8 mouse cellular contexts compared by ENCODE assay signal in genomic region chrX:152336546-152337332, GRCm38 (mm10). TPM values are rescaled to one million over a fixed set of nuclear protein-coding genes. Genes with fewer than 3 reads are reported as not detected.
DNase-seq lines count a peak whose midpoint lies in the region; ATAC-seq and TF ChIP-seq lines count a peak whose summit lies in the region.

No protein-coding gene starts in this region.

- H3K9ac ChIP-seq in ES-E14 (ENCODE audit: insufficient read depth, low read depth, low read length, poor library complexity, severe bottlenecking) = peak overlapping the region; percentile 83
- peak overlapping the region; percentile 72 for H3K9ac ChIP-seq in forebrain, embryonic 14.5 days (ENCODE audit: low read length)
- peak overlapping the region; percentile 17; the same call in 1 of the 2 replicates for H3K9ac ChIP-seq in liver, embryonic 16.5 days (ENCODE audit: low read depth, low read length)
- peak overlapping the region; percentile 53 for H3K9ac ChIP-seq in neural tube, embryonic 12.5 days
- H3K9ac ChIP-seq in stomach, postnatal 0 days (ENCODE audit: low read length) = peak overlapping the region; percentile 54

- peaks cover 3% of the 10 kb centered on the region for H3K36me3 ChIP-seq in ES-E14 (ENCODE audit: control insufficient read depth, insufficient read depth, low read length, poor library complexity, severe bottlenecking)
- H3K36me3 ChIP-seq in forebrain, embryonic 14.5 days (ENCODE audit: control insufficient read depth, insufficient read depth, low read length) = peaks cover 18% of the 10 kb centered on the region; the same call in 1 of the 2 replicates
- H3K36me3 ChIP-seq in liver, embryonic 16.5 days (ENCODE audit: control insufficient read depth, insufficient read depth) = no peaks in the 10 kb centered on the region
- H3K36me3 ChIP-seq in neural tube, embryonic 12.5 days = peaks cover 13% of the 10 kb centered on the region; the same call in 1 of the 2 replicates
- H3K36me3 ChIP-seq in stomach, postnatal 0 days (ENCODE audit: control insufficient read depth, insufficient read depth, low read length) = no peaks in the 10 kb centered on the region

- H3K9me3 ChIP-seq in ES-E14 (ENCODE audit: control insufficient read depth, insufficient read depth, low read depth, low read length) = no peaks in the 10 kb centered on the region
- H3K9me3 ChIP-seq in forebrain, embryonic 14.5 days (replicated peaks; ENCODE audit: control insufficient read depth, low read length) = no peaks in the 10 kb centered on the region
- H3K9me3 ChIP-seq in liver, embryonic 16.5 days (replicated peaks; ENCODE audit: control insufficient read depth, low read length) = no peaks in the 10 kb centered on the region
- H3K9me3 ChIP-seq in neural tube, embryonic 12.5 days = no peaks in the 10 kb centered on the region
- H3K9me3 ChIP-seq in stomach, postnatal 0 days (ENCODE audit: control insufficient read depth, low read length) = no peaks in the 10 kb centered on the region

- intact Hi-C loops in heart, postnatal 14 days (cut with DNase I) = no loop called here

- H3K4me1 ChIP-seq in ES-E14 (ENCODE audit: control insufficient read depth in 2 of 2, insufficient read depth in 2 of 2, low read length in 2 of 2, poor library complexity in 1 of 2) = no peaks in the 10 kb centered on the region
- H3K4me1 ChIP-seq in forebrain, embryonic 14.5 days (ENCODE audit: control insufficient read depth, insufficient read depth, low read length) = peaks cover 8% of the 10 kb centered on the region; the same call in 1 of the 2 replicates
- peaks cover 2% of the 10 kb centered on the region for H3K4me1 ChIP-seq in liver, embryonic 16.5 days (ENCODE audit: control insufficient read depth, low read depth, low read length)
- no peaks in the 10 kb centered on the region; the same call in 1 of the 2 replicates for H3K4me1 ChIP-seq in neural tube, embryonic 12.5 days
- H3K4me1 ChIP-seq in stomach, postnatal 0 days (replicated peaks; ENCODE audit: control insufficient read depth, insufficient read depth) = no peaks in the 10 kb centered on the region

- H3K27ac ChIP-seq in ES-E14 (ENCODE audit: insufficient read depth, low read depth, low read length, poor library complexity, severe bottlenecking) = peak overlapping the region; percentile 50
- H3K27ac ChIP-seq in forebrain, embryonic 14.5 days (ENCODE audit: low read depth, low read length) = peak overlapping the region; percentile 97
- no peak overlapping the region for H3K27ac ChIP-seq in liver, embryonic 16.5 days (ENCODE audit: low read length)
- H3K27ac ChIP-seq in neural tube, embryonic 12.5 days = peak overlapping the region; percentile 86
- H3K27ac ChIP-seq in stomach, postnatal 0 days (replicated peaks) = peak overlapping the region; percentile 88

- ATAC-seq in forebrain, embryonic 14.5 days = peak; percentile 99
- ATAC-seq in liver, embryonic 16.5 days (ENCODE audit: low read depth) = peak; percentile 94
- peak; percentile 98 for ATAC-seq in neural tube, embryonic 12.5 days (ENCODE audit: low FRiP score, low read depth)
- peak; percentile 99 for ATAC-seq in stomach, postnatal 0 days (ENCODE audit: low FRiP score, low TSS enrichment)

- no peak; the same call in 1 of the 2 replicates for TF ChIP-seq CTCF in stomach, postnatal 0 days (IDR thresholded peaks at IDR 0.05; ENCODE audit: low read depth)

- H3K4me3 ChIP-seq in ES-E14 (ENCODE audit: insufficient read depth in 1 of 2, low read depth in 1 of 2, low read length in 2 of 2, poor library complexity in 1 of 2, severe bottlenecking in 1 of 2) = peak overlapping the region; percentile 64 to 66
- peak overlapping the region; percentile 19 for H3K4me3 ChIP-seq in forebrain, embryonic 14.5 days (ENCODE audit: low read depth, low read length)
- H3K4me3 ChIP-seq in liver, embryonic 16.5 days (ENCODE audit: low read depth, low read length) = peak overlapping the region; percentile 56
- peak overlapping the region; percentile 19; the same call in 1 of the 2 replicates for H3K4me3 ChIP-seq in neural tube, embryonic 12.5 days
- H3K4me3 ChIP-seq in stomach, postnatal 0 days (ENCODE audit: low read depth, low read length) = peak overlapping the region; percentile 6; the same call in 1 of the 2 replicates

- WGBS in forebrain, embryonic 14.5 days = 19% methylated on average over 33 of the region's 33 CpGs
- 11% methylated on average over 33 of the region's 33 CpGs for WGBS in large intestine, adult 2 months
- WGBS in liver, embryonic 16.5 days (ENCODE audit: insufficient replicate concordance) = 19% methylated on average over 33 of the region's 33 CpGs
- 12% methylated on average over 33 of the region's 33 CpGs for WGBS in neural tube, embryonic 12.5 days
- 14% methylated on average over 33 of the region's 33 CpGs for WGBS in stomach, postnatal 0 days

- peak overlapping the region; percentile 52 for H3K4me2 ChIP-seq in forebrain, embryonic 14.5 days (ENCODE audit: low read length)
- H3K4me2 ChIP-seq in liver, embryonic 16.5 days (ENCODE audit: low read depth, low read length) = peak overlapping the region; percentile 49
- H3K4me2 ChIP-seq in neural tube, embryonic 12.5 days (replicated peaks) = peak overlapping the region; percentile 55
- peak overlapping the region; percentile 46 for H3K4me2 ChIP-seq in stomach, postnatal 0 days (replicated peaks; ENCODE audit: low read depth)

- in situ Hi-C loops in ES-E14 (cut with MboI; ENCODE audit: low sequenced_read_pairs in 2 of 2, unreplicated experiment in 2 of 2) = no loop called here

- DNase-seq in ES-E14 (ENCODE audit: low read depth, low spot score) = peak; percentile 85
- DNase-seq in cerebellum, adult 11-12 months = peak; percentile 95
- peak; percentile 97 for DNase-seq in forebrain, embryonic 14.5 days (ENCODE audit: low spot score)
- peak; percentile 84 to 85 for DNase-seq in heart, postnatal 14 days
- DNase-seq in large intestine, adult 2 months (ENCODE audit: low read depth, low spot score) = peak; percentile 56
- peak; percentile 87 for DNase-seq in stomach, postnatal 0 days (ENCODE audit: low spot score)

- peaks cover 3% of the 10 kb centered on the region; the same call in 1 of the 2 replicates for H3K27me3 ChIP-seq in forebrain, embryonic 14.5 days (replicated peaks; ENCODE audit: control insufficient read depth, insufficient read depth, low read length)
- H3K27me3 ChIP-seq in liver, embryonic 16.5 days (ENCODE audit: control insufficient read depth, insufficient read depth, low read depth, low read length) = peaks cover 3% of the 10 kb centered on the region; the same call in 1 of the 2 replicates
- H3K27me3 ChIP-seq in neural tube, embryonic 12.5 days (replicated peaks) = peaks cover 28% of the 10 kb centered on the region; the same call in 1 of the 2 replicates
- no peaks in the 10 kb centered on the region for H3K27me3 ChIP-seq in stomach, postnatal 0 days (ENCODE audit: control insufficient read depth, insufficient read depth, low read length)

- TF ChIP-seq EP300 in stomach, postnatal 0 days (optimal IDR thresholded peaks at IDR 0.05) = no peak

TF ChIP-seq in ES-E14, 5 proteins besides CTCF, POLR2A, EP300 and RAD21:
- TF ChIP-seq MAFK (IDR thresholded peaks at IDR 0.05; ENCODE audit: insufficient read depth, low read depth, low read length) (no peak), CHD2 (IDR thresholded peaks at IDR 0.05; ENCODE audit: low read depth, low read length) (peak; percentile 77)
TF ChIP-seq in ES-E14: peak in this region for 1.

RNA-seq across cellular contexts. Expression of gene Tspyl2, which starts 5.5 kb away (rescaled TPM):
- 28.7 and 35.9 TPM in 2 replicates for total RNA-seq in ES-E14 (2012; rRNA removed)
- 26.0 and 33.7 TPM in 2 replicates for polyA plus RNA-seq in forebrain, embryonic 14.5 days (2014; fragmentation: Nextera tagmentation; extraction: Ambion mirVana)
- total RNA-seq in heart, postnatal 14 days (2021) = 10 to 100 TPM; 11.6 to 12.5 TPM
- 10.5 and 12.8 TPM in 2 replicates for polyA plus RNA-seq in large intestine, adult 2 months (2012; rRNA removed)
- polyA plus RNA-seq in liver, embryonic 16.5 days (2015; fragmentation: Nextera tagmentation; extraction: Ambion mirVana) = 5.6 and 6.6 TPM in 2 replicates
- 50.2 and 53.7 TPM in 2 replicates for polyA plus RNA-seq in neural tube, embryonic 12.5 days (2016; fragmentation: Nextera tagmentation; extraction: Ambion mirVana)
- 12.3 and 12.9 TPM in 2 replicates for polyA plus RNA-seq in stomach, postnatal 0 days (2015; fragmentation: Nextera tagmentation; extraction: Ambion mirVana)

RNA-seq across cellular contexts. Expression of gene Kantr, which starts 9.4 kb away (rescaled TPM):
- 3.7 and 3.9 TPM in 2 replicates for total RNA-seq in ES-E14 (2012; rRNA removed)
- polyA plus RNA-seq in forebrain, embryonic 14.5 days (2014; fragmentation: Nextera tagmentation; extraction: Ambion mirVana) = 25.4 and 29.9 TPM in 2 replicates
- total RNA-seq in heart, postnatal 14 days (2021) = 1 to 10 TPM; 3.2 to 3.8 TPM
- polyA plus RNA-seq in large intestine, adult 2 months (2012; rRNA removed) = 1.3 and 3.0 TPM in 2 replicates
- 2.8 and 3.4 TPM in 2 replicates for polyA plus RNA-seq in liver, embryonic 16.5 days (2015; fragmentation: Nextera tagmentation; extraction: Ambion mirVana)
- 18.6 and 19.0 TPM in 2 replicates for polyA plus RNA-seq in neural tube, embryonic 12.5 days (2016; fragmentation: Nextera tagmentation; extraction: Ambion mirVana)
- 4.7 and 5.4 TPM in 2 replicates for polyA plus RNA-seq in stomach, postnatal 0 days (2015; fragmentation: Nextera tagmentation; extraction: Ambion mirVana)

RNA-seq across cellular contexts. Expression of gene Gpr173, which starts 31.8 kb away (rescaled TPM):
- 2.2 and 3.0 TPM in 2 replicates for total RNA-seq in ES-E14 (2012; rRNA removed)
- 7.3 and 8.7 TPM in 2 replicates for polyA plus RNA-seq in forebrain, embryonic 14.5 days (2014; fragmentation: Nextera tagmentation; extraction: Ambion mirVana)
- total RNA-seq in heart, postnatal 14 days (2021) = 1 to 10 TPM; 1.7 to 2.4 TPM
- 0.67 and 0.80 TPM in 2 replicates for polyA plus RNA-seq in large intestine, adult 2 months (2012; rRNA removed)
- 0.11 and 0.16 TPM in 2 replicates for polyA plus RNA-seq in liver, embryonic 16.5 days (2015; fragmentation: Nextera tagmentation; extraction: Ambion mirVana)
- 8.5 and 8.6 TPM in 2 replicates for polyA plus RNA-seq in neural tube, embryonic 12.5 days (2016; fragmentation: Nextera tagmentation; extraction: Ambion mirVana)
- 1.0 and 1.3 TPM in 2 replicates for polyA plus RNA-seq in stomach, postnatal 0 days (2015; fragmentation: Nextera tagmentation; extraction: Ambion mirVana)

Comparison
In these comparisons a context has a peak if more than half of its experiments do, and no peak if none do; other contexts are left out.
1. H3K4me3 ChIP-seq: peak in every context shown above with its lines; median percentile 65 in ES-E14; 56 in liver, embryonic 16.5 days; 19 in forebrain, embryonic 14.5 days; 19 in neural tube, embryonic 12.5 days; 6 in stomach, postnatal 0 days.
2. H3K9ac ChIP-seq: peak in every context shown above with its lines; median percentile 83 in ES-E14; 72 in forebrain, embryonic 14.5 days; 54 in stomach, postnatal 0 days; 53 in neural tube, embryonic 12.5 days; 17 in liver, embryonic 16.5 days.